Mouse (Mus musculus): ENCODE results near the gene Ppp1r26. TPM values are rescaled to one million over a fixed set of nuclear protein-coding genes. Genes with fewer than 3 reads are reported as not detected.
A peak's percentile ranks its signal among the peaks of the same experiment; 100 is the strongest.
"Not testable (repeated sequence)": the region's sequence is repeated elsewhere in the genome, so short reads cannot be mapped to it uniquely, and the experiment has no call there.

The Ppp1r26 gene
- total RNA-seq, 2 experiments from 2014 or later: 2.4 to 3.0 TPM

- DNase-seq (ENCODE audit: low spot score): no peak
Observed at GRCm38 (mm10) chr2:28440842-28441241, 5.8 kb upstream of the Ppp1r26 start.

- no peak for DNase-seq (ENCODE audit: low spot score)
Observed at GRCm38 (mm10) chr2:28445082-28445481, 1.5 kb upstream of the Ppp1r26 start.

GRCm38 (mm10) chr2:28446181-28446514, 452 bp upstream of the Ppp1r26 start:
- no peak for DNase-seq (ENCODE audit: low spot score)

GRCm38 (mm10) chr2:28447315-28447670, 693 bp downstream of the Ppp1r26 start:
- DNase-seq (ENCODE audit: low spot score): no peak

- no peak for DNase-seq (ENCODE audit: low spot score)
Observed at GRCm38 (mm10) chr2:28451663-28452062, 5.1 kb downstream of the Ppp1r26 start.

GRCm38 (mm10) chr2:28453539-28453938, 6.9 kb downstream of the Ppp1r26 start:
- no peak for DNase-seq (ENCODE audit: low spot score)

- DNase-seq (ENCODE audit: low spot score): no peak
Observed at GRCm38 (mm10) chr2:28456616-28457015, 10.0 kb downstream of the Ppp1r26 start.

- DNase-seq (ENCODE audit: low spot score): peak; percentile 56
Observed at GRCm38 (mm10) chr2:28463919-28464318, 17.3 kb downstream of the Ppp1r26 start.

GRCm38 (mm10) chr2:28464919-28465318, 18.3 kb downstream of the Ppp1r26 start:
- no peak for DNase-seq (ENCODE audit: low spot score)

GRCm38 (mm10) chr2:28465836-28466518, 19.4 kb downstream of the Ppp1r26 start, which contains the start of gene 1700007K13Rik:
TSS of gene 1700007K13Rik (minus strand) at chr2:28466332.
- peak; percentile 46 for DNase-seq (ENCODE audit: low spot score)

- peak; percentile 77 for DNase-seq (ENCODE audit: low spot score)
Observed at GRCm38 (mm10) chr2:28467860-28468485, 21.4 kb downstream of the Ppp1r26 start, which contains the start of gene Mrps2. TSS of gene Mrps2 (plus strand) at chr2:28468066.

- DNase-seq (ENCODE audit: low spot score): no peak
Observed at GRCm38 (mm10) chr2:28468486-28469225, 22.1 kb downstream of the Ppp1r26 start.

- DNase-seq (ENCODE audit: low spot score): no peak
Observed at GRCm38 (mm10) chr2:28469461-28469860, 22.9 kb downstream of the Ppp1r26 start.

GRCm38 (mm10) chr2:28470591-28470990, 24.0 kb downstream of the Ppp1r26 start:
- no peak for DNase-seq (ENCODE audit: low spot score)

GRCm38 (mm10) chr2:28472011-28472410, 25.4 kb downstream of the Ppp1r26 start:
- not testable (repeated sequence) for DNase-seq (ENCODE audit: low spot score)

GRCm38 (mm10) chr2:28477993-28478392, 31.4 kb downstream of the Ppp1r26 start:
- DNase-seq (ENCODE audit: low spot score): not testable (repeated sequence)

GRCm38 (mm10) chr2:28479208-28480204, 32.9 kb downstream of the Ppp1r26 start:
- no peak for DNase-seq (ENCODE audit: low spot score)

GRCm38 (mm10) chr2:28483861-28484260, 37.3 kb downstream of the Ppp1r26 start:
- no peak for DNase-seq (ENCODE audit: low spot score)

- DNase-seq (ENCODE audit: low spot score): no peak
Observed at GRCm38 (mm10) chr2:28494521-28494920, 47.9 kb downstream of the Ppp1r26 start.

GRCm38 (mm10) chr2:28495207-28495756, 48.7 kb downstream of the Ppp1r26 start:
- DNase-seq (ENCODE audit: low spot score): no peak
